Mouse (Mus musculus): ENCODE measurements around the gene Tuba1b. TPM values are rescaled to one million over a fixed set of nuclear protein-coding genes. Genes with fewer than 3 reads are reported as not detected.
"Not testable (repeated sequence)": the region's sequence is repeated elsewhere in the genome, so short reads cannot be mapped to it uniquely, and the experiment has no call there.

The Tuba1b gene
- polyA plus RNA-seq (2015; fragmentation: Nextera tagmentation; extraction: Ambion mirVana) = 1,916 and 1,998 TPM in 2 replicates

DNA sequence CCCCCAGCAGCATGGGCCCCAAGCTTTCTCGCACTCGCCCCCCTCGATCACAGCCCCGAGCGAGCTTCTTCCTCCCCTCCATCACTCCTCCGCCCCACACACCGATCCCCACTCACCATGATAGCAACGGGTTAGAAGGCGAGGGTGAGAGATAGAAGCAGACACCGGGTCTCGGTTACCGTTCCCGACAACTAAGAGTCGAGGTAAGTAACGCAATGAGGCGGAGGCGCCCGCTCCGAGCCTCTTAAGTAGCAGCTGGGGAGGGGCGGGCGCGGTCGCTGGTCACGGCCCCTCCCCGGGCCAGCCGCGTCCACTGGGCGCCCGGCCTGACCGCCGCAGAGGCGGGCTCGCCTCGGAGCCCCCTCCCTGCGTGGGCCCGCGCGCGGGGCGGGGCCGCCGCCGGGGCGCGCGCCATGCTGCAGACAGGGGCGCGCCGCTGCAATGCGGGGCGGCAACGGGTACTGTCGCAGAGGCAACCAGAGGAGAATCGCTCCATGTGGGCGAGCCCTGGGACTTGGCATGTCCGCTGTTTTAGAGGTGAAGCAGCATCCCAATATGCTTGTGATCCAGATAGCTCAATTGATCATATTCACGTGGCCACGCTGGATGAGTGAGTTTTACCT is at the start of gene Tuba1b:
Gene Tuba1b, minus strand, starts transcription at position 349 of the 623 bp plus-strand sequence.
- Histone ChIP-seq H3K9me3 (no peaks in the 10 kb centered on the region), H3K27me3 (no peaks in the 10 kb centered on the region), H3K36me3 (peaks cover 13% of the 10 kb centered on the region), H3K9ac (peak within 1 kb of the TSS; percentile 79), H3K4me2 (peak within 1 kb of the TSS; percentile 90), H3K4me3 (peak within 1 kb of the TSS; percentile 72), H3K4me1 (peaks cover 22% of the 10 kb centered on the region), H3K27ac (peak within 1 kb of the TSS; percentile 97)
- 2% methylated on average over 47 of the region's 58 CpGs for WGBS
- ATAC-seq (ENCODE audit: borderline replicate concordance, extremely low read depth, low FRiP score, low TSS enrichment) = peak; percentile 98

DNA sequence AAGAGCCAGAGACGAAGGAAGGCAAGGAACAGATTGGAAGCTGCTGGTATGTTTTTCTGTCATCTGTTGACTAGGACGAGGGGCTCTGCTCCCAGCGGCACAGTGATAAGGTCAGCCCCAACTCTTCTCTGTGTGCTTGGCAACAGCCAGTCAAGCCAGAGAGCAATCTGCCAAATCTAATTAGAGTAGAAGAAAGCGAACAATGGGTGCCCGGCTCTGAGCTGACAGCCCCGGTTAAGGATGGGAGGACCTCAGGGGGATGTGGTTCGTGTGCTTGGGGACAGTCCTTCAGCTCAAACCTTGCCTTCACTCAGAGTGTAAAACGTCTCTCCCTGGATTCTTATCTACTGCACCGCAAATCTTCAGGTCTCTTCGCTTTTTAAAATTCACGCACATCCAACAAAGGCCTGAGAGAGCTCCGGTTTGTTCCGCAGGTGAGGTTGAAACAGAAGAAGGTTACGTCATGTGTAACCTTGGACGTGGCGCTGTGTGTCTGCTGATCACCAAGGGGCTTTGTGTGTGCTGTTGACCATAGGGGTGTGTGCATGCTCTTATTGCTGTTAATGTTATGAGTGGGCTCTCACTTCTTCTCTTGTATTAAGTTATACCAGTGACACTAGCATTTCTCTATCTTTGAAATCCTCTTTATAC is 49.2 kb upstream of the Tuba1b start:
- no peaks in the 10 kb centered on the region for H3K27me3 ChIP-seq
- H3K4me3 ChIP-seq = no peak overlapping the region
- peaks cover 33% of the 10 kb centered on the region for H3K4me1 ChIP-seq
- H3K27ac ChIP-seq = no peak overlapping the region
- no peaks in the 10 kb centered on the region for H3K9me3 ChIP-seq
- ATAC-seq (ENCODE audit: borderline replicate concordance, extremely low read depth, low FRiP score, low TSS enrichment) = no peak
- no peak overlapping the region for H3K9ac ChIP-seq
- no peaks in the 10 kb centered on the region for H3K36me3 ChIP-seq
- H3K4me2 ChIP-seq = no peak overlapping the region
- 49% methylated on average over 16 of the region's 16 CpGs for WGBS

DNA sequence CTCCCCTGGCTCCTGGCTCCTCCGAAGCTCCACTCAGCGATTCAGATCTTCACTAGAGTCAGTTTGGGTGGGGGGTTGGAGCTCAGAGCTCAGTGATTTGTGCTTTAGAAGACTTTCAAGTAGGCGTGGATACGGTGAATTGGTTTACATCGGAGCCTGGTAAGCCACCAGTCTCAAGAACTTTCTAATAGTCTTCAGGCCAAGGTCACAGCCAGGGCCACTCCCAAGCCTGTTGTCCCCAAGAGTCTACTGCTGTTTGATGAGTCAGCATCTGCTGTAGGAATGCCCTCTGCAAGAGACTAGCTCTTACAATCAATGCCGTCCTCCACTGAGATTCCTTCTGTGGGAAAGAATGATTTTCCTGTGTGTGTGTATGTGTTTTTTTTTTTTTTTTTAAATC is 47.7 kb upstream of the Tuba1b start:
- peaks cover 31% of the 10 kb centered on the region for H3K4me1 ChIP-seq
- no peaks in the 10 kb centered on the region for H3K27me3 ChIP-seq
- no peaks in the 10 kb centered on the region for H3K36me3 ChIP-seq
- no peak overlapping the region for H3K27ac ChIP-seq
- no peak overlapping the region for H3K4me2 ChIP-seq
- no peak overlapping the region for H3K9ac ChIP-seq
- 75% methylated on average over 6 of the region's 6 CpGs for WGBS
- no peak for ATAC-seq (ENCODE audit: borderline replicate concordance, extremely low read depth, low FRiP score, low TSS enrichment)
- H3K4me3 ChIP-seq = no peak overlapping the region
- H3K9me3 ChIP-seq = no peaks in the 10 kb centered on the region

DNA sequence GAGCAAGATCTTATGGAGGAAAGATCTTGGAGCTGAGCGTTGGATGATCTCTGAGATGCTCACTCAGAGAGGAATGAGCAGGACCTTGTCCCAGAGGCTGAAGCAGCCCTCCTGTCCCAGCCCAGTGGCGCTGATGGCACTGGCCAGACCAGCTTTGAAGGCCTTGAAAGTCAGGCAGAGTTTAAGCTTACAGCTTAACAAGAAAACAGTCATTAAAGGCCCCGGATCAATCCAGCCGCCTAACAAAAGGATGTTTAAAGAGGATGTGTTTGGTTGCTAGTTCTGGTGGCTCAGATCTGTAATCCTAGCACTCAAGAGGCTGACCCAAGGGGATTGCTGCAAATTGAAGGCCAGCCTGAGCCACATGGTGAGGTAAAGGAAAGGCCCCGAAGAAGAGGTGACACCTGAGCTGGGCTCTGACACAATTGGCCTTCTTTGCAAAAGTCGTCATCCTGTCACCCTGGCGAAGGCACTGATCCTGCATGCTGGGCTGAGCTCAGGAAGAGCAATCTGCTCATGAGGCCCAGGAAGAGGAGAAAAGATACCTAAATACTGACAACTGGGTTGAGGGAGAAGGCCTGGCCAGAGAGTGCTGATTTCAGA is 45.7 kb upstream of the Tuba1b start:
- no peak overlapping the region for H3K4me2 ChIP-seq
- H3K9me3 ChIP-seq = no peaks in the 10 kb centered on the region
- H3K36me3 ChIP-seq = no peaks in the 10 kb centered on the region
- no peak overlapping the region for H3K9ac ChIP-seq
- no peak overlapping the region for H3K4me3 ChIP-seq
- peaks cover 22% of the 10 kb centered on the region for H3K4me1 ChIP-seq
- H3K27me3 ChIP-seq = no peaks in the 10 kb centered on the region
- no peak overlapping the region for H3K27ac ChIP-seq
- 44% methylated on average over 7 of the region's 7 CpGs for WGBS
- ATAC-seq (ENCODE audit: borderline replicate concordance, extremely low read depth, low FRiP score, low TSS enrichment) = no peak

DNA sequence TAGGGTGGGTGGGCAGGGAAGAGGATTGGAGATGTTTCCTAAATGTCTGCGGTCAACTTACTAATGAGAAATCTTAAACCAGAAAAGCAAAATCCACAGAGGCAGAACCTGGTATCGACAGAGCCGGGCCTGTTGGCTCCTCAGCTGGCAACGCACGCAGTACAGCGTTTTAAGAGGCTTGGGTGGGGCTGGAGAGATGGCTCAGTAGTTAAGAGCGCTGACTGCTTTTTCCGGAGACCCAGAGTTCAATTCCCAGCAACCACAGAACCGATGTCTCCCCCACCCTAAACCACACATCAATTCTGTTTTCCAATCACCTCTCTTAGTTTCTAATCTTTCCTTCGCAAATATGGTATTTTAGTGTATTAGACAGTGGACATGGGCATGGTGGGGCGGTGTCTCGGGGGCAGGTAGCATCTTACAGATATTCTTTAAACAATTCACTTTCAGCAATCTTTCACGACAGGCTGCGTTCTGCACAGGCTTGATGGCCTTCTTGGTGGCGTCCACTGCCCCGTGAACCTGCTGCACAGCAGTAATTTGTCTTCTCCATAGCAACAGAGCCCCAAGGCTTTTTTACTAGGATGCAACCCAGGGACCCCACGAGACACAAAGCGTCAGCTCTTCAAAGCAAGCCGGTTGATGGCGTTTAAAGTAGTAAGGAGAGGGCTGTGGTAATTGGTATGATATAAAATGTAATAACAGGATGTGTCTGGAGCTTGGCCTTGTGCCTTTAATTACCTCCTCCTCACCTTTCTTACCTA is 44.2 kb upstream of the Tuba1b start:
- Histone ChIP-seq H3K4me3 (no peak overlapping the region), H3K4me1 (peaks cover 15% of the 10 kb centered on the region), H3K9me3 (no peaks in the 10 kb centered on the region), H3K27ac (no peak overlapping the region), H3K36me3 (no peaks in the 10 kb centered on the region), H3K27me3 (no peaks in the 10 kb centered on the region), H3K9ac (no peak overlapping the region), H3K4me2 (no peak overlapping the region)
- WGBS = 69% methylated on average over 20 of the region's 20 CpGs
- ATAC-seq (ENCODE audit: borderline replicate concordance, extremely low read depth, low FRiP score, low TSS enrichment) = no peak

DNA sequence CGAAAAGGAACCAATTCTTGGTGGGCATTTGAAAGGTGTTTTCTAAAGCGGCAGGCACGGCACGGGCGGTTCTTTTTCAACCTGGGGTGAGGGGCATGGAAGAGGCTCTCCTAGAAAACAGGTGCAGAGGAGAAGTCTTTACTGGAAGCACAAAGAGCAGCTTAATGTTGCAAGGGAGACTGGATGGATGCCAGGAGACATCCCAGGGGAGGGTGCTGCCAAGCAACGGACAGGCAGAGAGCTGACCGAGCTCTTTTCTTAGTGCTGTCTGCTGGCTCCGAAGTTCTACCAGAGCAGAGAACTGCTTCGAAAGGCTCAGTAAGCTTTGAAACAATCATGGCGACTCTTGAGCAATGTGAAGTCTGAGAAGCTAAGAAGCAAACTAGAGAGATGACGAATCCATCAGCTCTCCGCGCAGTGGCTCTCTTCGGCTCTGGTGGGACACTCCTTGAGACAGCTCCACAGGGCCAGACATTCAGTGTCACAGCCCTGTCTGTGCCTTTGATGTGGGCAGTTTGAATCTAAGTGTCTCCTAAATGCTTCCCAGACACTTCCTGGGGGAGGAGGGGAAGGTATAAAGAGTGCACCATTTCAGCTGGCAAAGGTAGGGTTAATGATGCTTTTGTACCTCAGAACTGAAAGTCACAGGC is 43.5 kb upstream of the Tuba1b start:
- 0 out of 2 replicates have a peak, but pooled peaks have one; percentile 61 for ATAC-seq (ENCODE audit: borderline replicate concordance, extremely low read depth, low FRiP score, low TSS enrichment)
- Histone ChIP-seq H3K27me3 (no peaks in the 10 kb centered on the region), H3K4me2 (no peak overlapping the region), H3K9me3 (no peaks in the 10 kb centered on the region), H3K4me1 (peaks cover 15% of the 10 kb centered on the region), H3K27ac (peak overlapping the region; percentile 46; the same call in 1 of the 2 replicates), H3K4me3 (no peak overlapping the region), H3K36me3 (no peaks in the 10 kb centered on the region), H3K9ac (no peak overlapping the region)
- 51% methylated on average over 14 of the region's 14 CpGs for WGBS

DNA sequence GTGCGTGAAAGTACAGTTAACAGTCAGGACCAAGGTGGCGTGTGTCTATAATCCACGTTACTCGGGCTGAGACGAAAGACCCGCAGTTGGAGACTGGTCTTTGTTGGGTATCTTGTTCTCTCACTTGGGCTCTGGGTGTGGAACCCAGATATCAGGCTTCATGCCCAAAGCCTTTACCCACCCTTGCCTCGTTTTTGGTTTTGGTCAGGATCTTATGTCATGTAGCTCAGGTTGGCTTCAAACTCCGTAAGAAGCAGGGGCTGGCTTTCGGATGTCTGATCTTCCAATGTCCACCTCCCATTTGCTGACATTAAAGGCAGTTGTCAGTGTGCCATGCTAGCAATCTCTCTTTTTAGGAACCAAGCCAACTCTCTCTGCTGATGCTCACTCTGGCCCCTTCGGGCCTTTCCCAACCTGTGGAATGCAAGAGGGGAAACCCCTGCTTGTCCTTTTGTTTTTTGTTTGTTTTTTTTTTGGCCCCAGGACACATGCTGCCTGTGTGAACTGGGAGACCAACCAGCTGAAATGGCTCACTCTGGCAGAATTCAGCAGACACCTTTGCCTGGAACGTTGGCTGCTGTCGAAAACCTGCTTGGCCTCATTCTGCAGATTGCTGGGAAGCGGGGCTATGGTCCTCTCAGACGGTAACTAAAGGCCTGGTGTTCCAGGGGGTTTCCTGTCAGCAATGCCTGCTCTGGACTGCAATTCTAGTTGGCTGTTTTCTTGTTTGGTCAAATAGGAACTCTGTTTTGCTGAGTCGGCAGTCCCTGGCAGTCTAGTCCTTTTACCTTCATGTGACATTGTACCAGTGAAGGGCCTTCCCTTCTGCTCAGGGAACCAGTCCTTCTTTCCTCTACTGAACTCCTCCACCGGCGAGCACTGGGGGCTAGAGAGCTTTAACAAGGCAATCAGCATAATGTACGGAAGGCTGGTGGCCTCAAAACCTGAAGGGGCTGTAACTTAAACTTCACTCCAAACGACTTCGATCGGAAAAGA is 42.7 kb upstream of the Tuba1b start:
- no peak for ATAC-seq (ENCODE audit: borderline replicate concordance, extremely low read depth, low FRiP score, low TSS enrichment)
- H3K4me3 ChIP-seq = no peak overlapping the region
- H3K4me1 ChIP-seq = peaks cover 15% of the 10 kb centered on the region
- no peaks in the 10 kb centered on the region for H3K36me3 ChIP-seq
- H3K27ac ChIP-seq = no peak overlapping the region
- no peaks in the 10 kb centered on the region for H3K9me3 ChIP-seq
- 60% methylated on average over 21 of the region's 21 CpGs for WGBS
- no peak overlapping the region for H3K9ac ChIP-seq
- H3K4me2 ChIP-seq = no peak overlapping the region
- no peaks in the 10 kb centered on the region for H3K27me3 ChIP-seq

DNA sequence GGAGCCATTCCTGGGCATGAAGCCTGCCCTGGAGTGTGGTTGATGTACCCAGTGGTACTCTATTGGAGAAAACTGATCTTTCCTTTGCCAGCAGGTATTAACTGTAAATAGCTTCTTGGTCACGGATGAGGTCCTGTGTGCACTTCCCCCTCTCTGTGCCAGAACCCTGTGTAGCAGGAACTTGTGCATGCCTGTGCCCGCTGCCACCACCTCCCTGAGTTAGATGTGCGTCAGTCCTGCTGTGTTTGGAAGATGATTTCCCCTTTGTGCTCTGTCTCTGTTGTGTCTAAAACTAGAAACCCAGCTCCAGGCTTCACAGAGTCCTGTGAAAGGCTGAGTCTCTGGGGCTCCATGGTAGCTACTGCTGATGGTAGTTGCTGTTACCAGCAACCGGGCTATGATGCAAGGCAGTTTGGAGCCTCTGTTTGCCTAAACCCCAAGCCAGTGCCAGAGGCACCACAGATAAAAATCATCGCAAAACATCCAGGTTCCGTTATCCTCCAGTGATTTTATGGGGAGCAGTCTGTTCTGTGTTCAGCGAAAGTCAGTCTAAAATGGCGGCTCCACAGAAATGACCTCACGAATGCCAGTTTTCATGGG is 38.8 kb upstream of the Tuba1b start:
- no peak overlapping the region for H3K4me2 ChIP-seq
- no peak overlapping the region for H3K27ac ChIP-seq
- no peak for ATAC-seq (ENCODE audit: borderline replicate concordance, extremely low read depth, low FRiP score, low TSS enrichment)
- no peak overlapping the region for H3K9ac ChIP-seq
- peaks cover 39% of the 10 kb centered on the region for H3K4me1 ChIP-seq
- H3K27me3 ChIP-seq = no peaks in the 10 kb centered on the region
- no peak overlapping the region for H3K4me3 ChIP-seq
- no peaks in the 10 kb centered on the region for H3K36me3 ChIP-seq
- 85% methylated on average over 9 of the region's 9 CpGs for WGBS
- no peaks in the 10 kb centered on the region for H3K9me3 ChIP-seq

DNA sequence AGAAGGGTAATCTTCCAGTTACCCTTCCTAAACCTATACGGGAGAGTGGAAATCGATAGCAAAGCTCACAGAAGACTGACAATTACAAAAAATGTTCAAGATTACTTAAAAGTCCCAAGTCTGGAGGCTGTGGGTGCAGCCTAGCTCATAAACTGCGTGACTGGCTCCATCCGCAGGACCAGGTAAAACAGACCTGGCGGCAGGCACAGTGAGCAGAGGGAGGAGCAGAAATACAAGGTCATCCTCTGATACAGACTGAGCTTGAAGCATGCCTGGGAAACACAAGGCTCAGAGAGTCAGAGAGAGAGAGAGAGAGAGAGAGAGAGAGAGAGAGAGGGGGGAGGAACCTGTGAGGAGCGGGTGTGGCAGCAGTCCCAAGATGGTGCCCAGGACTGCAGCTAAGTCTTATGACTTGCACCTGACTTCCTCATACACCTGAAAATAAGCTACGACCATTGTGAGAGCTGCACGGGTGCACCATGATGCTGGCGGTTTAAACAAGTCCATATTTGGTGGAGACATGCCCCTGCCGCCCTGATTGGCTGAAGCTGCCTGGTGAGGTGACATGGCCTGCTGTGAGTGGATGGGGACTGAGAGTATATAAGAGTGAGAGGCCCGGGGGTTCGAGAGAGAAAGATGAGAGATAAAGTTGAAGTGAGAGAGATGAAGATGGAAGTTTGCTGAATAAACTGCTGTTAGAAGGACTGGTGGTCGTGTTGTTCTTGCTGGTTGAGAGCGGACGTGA is 37.4 kb upstream of the Tuba1b start:
- not testable (repeated sequence) for H3K36me3 ChIP-seq; H3K9me3 ChIP-seq; H3K27me3 ChIP-seq; H3K4me3 ChIP-seq; H3K9ac ChIP-seq; H3K27ac ChIP-seq; ATAC-seq (ENCODE audit: borderline replicate concordance, extremely low read depth, low FRiP score, low TSS enrichment); H3K4me2 ChIP-seq
- peaks cover 26% of the 10 kb centered on the region for H3K4me1 ChIP-seq
- 59% methylated on average over 15 of the region's 15 CpGs for WGBS

DNA sequence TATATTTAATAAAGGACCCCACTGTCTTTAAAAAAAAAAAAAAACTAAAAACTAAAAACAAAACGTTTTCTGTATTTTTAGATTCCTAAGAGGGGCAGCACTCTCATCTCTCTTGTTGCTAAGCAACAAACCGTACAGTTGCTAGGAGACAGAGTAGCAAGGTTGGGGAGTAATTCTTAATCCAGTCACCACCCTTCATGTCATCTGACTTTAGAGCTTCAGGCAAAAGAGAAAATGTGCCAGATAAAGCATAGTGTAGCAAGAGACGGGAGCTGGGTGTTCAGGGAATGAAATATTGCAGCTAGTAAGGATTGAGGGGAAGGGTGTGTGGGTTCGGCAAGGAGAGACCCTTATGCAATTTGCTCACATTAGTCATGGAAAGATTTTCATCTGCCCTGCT is 36.7 kb upstream of the Tuba1b start:
- Histone ChIP-seq H3K9ac (no peak overlapping the region), H3K27me3 (no peaks in the 10 kb centered on the region), H3K4me1 (peaks cover 25% of the 10 kb centered on the region), H3K4me2 (no peak overlapping the region), H3K27ac (no peak overlapping the region), H3K36me3 (no peaks in the 10 kb centered on the region), H3K4me3 (no peak overlapping the region), H3K9me3 (no peaks in the 10 kb centered on the region)
- no peak for ATAC-seq (ENCODE audit: borderline replicate concordance, extremely low read depth, low FRiP score, low TSS enrichment)
- WGBS = 22% methylated on average over 4 of the region's 4 CpGs

All from lung, embryonic 15.5 days (tissue).